Mouse (Mus musculus): Measurements from ENCODE around the gene Plin4.
"Not testable (repeated sequence)": the region's sequence is repeated elsewhere in the genome, so short reads cannot be mapped to it uniquely, and the experiment has no call there.

The Plin4 gene

GRCm38 (mm10) chr17:56126175-56126574 is 16.6 kb upstream of the Plin4 start:
- DNase-seq (ENCODE audit: low spot score in 2 of 2), result no peak

DNA sequence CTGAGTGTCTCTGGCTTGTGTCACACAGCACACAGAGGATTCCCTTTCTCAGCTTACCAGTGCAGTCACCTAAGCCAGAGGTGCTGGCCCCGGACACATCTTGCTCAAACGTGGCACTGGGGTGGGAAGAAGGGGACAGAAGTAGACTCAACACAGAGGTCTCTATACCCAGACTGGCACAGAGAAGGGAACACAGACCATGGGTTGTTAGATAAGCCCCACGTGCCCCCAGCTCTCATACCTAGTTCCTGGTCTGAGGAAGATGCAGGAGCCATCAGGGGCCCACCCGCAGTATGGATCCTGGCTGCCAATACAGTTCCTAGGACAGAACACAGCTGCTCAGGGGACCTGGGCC is 15.7 kb upstream of the Plin4 start:
- no peak for DNase-seq (ENCODE audit: low spot score in 2 of 2)

- no peak for DNase-seq (ENCODE audit: low spot score in 2 of 2)
Observed at GRCm38 (mm10) chr17:56124377-56125275, 15.0 kb upstream of the Plin4 start.

DNA sequence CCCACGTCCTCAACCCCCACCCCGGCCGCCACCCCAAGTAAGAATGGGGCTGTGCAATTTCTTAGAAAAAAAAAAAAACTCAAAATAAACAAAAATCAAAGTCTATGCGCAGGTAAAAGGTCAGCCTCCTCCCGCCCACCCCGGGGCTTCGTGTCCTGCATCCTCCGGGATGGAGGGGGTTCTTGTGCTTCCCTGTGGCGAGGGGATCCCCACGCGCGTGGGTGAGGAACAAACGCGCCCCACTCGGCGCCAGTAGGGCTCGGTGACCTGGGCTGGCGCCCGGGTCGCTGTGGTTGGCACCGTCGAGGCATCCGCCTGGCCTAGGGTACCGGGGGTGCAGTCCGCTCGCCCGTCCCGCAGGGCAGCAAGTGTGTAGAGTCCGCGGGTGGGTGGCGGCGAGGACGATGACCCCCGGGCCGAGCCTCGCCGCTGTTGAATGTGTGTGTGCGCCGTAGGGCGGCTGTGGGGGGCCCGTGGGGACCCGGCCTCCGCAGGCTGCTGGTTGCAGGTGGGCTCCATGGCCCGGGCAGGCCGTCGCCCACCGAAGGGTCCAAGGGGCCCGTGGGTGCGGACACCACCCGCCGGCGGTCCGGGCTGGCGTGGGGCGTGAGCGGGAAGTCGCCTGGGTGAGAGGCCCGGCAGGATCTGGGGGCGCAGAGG is 14.2 kb upstream of the Plin4 start:
- DNase-seq (ENCODE audit: low spot score in 2 of 2), result no peak

DNA sequence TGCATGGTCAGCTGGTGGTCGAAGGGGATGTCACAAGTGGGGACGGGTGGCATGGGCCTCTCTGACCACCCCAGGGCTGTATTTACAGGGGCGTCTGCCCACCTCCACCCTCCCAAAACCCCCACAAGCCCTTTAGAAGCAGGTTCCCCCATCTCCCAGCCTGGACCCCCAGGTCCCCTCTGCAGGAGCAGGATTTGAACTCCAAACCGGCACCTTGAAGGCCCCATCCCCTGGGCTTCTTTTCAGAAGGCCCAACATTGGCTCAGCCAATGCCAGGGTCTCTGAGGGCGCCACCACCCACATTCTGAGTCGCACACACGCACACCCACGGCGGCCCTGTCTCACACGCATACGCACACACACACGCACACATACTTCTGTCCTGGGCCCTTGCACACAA is 13.6 kb upstream of the Plin4 start:
- no peak for DNase-seq (ENCODE audit: low spot score in 2 of 2)

DNA sequence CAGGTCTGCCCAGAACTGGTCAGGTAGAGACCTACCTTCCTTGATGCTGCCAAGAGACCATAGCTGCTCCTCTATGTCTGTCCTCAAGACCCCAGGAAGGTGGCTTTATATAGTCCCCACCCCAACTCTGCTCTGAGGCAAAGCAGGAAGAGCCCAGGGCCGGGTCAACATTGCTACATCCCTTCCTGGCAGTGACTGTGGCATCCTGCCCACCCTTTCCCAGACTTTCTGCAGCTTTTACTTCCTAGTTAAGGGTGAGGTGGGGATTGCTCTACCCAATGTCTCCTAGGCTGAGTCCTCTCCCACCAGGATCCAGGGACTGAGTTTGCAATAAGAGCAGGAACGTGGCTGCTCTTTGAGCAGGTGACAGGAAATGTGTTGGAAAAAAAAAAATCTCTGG is 12.2 kb upstream of the Plin4 start, which contains the start of gene Lrg1:
Gene Lrg1 (minus strand): TSS at position 176 of the 400 bp plus-strand sequence.
- no peak for DNase-seq (ENCODE audit: low spot score in 2 of 2)

DNA sequence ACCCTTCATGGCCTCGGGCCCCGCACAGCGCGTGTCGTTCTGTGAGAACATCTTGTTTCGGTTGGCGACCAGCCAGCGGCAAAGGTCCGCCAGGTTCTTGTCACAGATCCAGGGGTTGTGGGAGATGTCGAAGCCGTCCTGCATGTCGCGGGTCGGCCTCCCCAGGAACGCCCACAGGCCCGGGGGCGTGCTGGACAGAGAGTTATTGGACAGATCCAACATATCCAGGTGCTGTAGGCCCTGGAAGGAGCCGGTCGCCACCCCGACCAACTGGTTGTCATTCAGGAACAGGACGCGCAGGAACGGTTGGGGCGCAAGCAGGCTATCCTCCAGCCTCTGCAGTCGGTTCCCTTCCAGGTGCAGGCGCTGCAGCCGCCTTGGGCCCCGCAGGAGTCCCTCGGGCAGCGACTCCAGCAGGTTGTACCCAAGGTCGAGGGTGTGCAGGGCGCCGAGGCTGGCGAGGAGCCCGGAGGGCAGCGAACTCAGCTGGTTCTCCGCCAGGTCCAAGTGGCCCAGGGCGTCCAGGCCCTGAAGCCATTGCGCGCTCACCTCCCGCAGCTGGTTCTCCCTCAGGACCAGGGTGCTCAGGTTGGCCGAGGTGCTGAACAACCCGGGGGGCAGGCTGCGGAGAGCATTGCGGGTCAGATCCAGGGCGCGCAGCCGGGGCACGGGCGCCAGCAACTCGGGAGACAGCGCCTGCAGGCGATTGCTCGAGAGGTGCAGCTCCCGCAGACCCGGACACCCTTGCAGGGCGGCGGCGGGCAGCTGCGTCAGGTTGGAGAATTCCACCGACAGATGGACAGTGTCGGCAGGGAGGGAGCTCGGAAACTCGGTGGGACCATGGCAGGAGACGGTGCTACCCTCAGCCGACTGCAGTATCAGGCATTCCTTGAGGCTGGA is 10.6 kb upstream of the Plin4 start:
- no peak for DNase-seq (ENCODE audit: low spot score in 2 of 2)

DNA sequence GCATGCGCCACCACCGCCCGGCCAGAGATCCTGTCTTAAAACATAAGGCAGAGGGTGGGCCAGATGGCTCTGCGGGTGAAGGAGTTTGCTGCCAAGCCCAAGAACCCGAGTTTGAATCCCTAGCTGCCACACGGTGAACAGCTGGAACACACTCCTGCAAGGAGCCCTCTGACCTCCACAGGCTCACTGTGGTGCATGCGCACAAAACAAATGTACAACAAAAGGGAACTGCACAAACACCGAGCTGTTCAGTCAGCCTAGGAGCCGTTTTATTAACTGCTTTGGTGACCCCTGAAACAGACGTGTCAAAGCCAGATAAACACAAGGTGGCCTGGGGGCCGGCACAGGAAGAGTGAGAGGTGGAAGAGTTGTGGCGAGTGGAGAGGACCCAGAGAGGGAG is 9.8 kb upstream of the Plin4 start:
- DNase-seq (ENCODE audit: low spot score in 2 of 2), result no peak

- DNase-seq (ENCODE audit: low spot score in 2 of 2), result no peak
Observed at GRCm38 (mm10) chr17:56117251-56117710, 7.7 kb upstream of the Plin4 start, which contains the start of gene Plin5. Plin5 (minus strand) TSS chr17:56117596.

DNA sequence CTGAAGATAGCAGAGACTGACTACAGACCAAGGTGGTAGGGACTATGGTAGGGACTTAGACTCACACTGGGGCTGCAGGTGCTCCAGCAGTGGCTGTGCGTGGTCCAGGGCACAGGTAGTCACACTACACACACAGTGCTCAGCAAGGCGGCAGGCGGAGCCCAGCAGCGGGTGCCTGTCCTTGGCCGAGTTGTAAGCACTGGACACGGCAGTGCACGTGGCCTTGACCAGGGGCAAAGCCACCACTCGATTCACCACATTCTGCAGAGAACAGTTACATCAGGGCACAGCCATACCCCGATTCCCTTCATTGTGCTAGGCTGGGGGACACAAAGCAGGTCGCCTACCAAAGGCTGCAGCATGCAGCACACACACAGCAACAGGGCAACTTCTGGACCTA is 6.6 kb upstream of the Plin4 start:
- DNase-seq (ENCODE audit: low spot score in 2 of 2), result no peak

- no peak for DNase-seq (ENCODE audit: low spot score in 2 of 2)
Observed at GRCm38 (mm10) chr17:56112743-56113142, 3.1 kb upstream of the Plin4 start.

- peak in 1 of 2 experiments; percentile 66 for DNase-seq (ENCODE audit: low spot score in 2 of 2)
Observed at GRCm38 (mm10) chr17:56111864-56112263, 2.3 kb upstream of the Plin4 start.

GRCm38 (mm10) chr17:56111021-56111420 is 1.4 kb upstream of the Plin4 start:
- no peak for DNase-seq (ENCODE audit: low spot score in 2 of 2)

DNA sequence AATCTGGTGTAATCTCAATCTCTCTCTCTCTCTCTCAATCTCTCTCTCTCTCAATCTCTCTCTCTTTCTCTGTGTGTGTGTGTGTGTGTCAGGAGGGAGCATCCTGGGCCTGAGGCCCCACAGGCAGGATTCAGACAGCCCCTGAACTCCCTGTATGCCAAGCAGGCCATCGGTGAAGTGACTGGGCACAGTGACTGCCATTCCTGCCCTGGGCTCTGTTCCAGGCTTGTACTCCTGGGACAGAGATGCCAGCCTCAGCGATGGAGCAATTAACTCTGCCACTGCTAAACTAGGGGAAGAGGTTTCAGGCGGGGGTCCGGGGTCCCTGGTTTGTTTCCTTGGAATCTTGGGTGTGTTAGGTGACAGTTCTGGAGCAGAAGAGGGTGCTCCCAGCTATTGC is 968 bp upstream of the Plin4 start:
- DNase-seq (ENCODE audit: low spot score in 2 of 2), result no peak

DNA sequence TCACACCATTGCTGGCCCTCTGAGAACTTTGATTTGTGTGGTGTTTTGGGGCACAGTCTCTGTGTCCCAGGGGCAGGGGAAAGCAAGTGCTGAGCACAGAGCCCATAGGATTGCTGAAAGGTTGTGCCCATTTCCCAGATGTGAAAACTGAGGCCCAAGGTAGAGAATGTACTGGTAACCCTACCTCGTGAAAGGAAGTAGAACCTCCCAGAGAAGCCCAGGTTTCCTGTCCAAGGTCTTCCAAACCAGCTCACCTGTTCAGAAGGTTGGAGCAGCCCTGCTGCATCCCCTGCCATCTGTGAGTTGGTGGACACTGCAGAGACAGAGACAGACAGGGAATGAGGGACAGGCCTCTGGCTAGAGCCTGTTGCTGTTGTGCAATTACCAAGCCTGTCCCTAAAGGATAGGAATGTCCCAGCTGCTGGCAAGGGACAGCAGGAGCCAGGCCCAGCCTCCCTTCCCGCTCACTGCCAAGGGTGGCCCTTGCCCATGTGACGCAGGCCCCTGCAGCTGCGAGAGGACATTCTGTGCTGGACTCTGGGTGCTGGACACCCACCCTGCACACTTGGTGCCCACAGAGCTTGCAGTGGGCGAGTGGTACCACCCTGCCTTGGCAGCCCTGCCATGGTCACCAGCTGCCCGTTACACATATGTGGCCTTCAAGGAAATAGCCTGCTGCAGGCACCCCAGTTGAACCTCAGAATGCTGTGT is 1.1 kb downstream of the Plin4 start:
- DNase-seq (ENCODE audit: low spot score in 2 of 2), result peak; percentile 55 to 75

DNA sequence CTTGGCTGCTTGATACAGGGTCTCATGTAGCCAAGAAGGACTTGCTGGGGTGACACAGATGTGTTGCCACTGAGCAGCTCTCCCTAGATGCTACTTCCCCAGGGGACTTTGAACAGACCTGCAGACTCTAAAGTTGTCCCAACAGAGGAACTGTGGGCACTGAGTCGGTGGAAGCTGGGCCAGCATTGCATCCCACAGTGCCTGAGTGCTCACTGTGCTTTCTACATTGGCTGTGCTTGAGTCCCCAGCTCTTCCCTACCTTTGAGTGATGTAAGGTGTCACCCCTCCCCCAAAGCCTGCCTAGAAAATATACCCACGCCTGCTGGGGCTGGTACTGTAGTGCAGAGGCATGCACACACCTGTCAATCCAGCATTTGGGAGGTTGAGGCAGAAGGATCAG is 1.9 kb downstream of the Plin4 start:
- no peak for DNase-seq (ENCODE audit: low spot score in 2 of 2)

GRCm38 (mm10) chr17:56106981-56107380 is 2.6 kb downstream of the Plin4 start:
- no peak for DNase-seq (ENCODE audit: low spot score in 2 of 2)

GRCm38 (mm10) chr17:56106436-56106835 is 3.2 kb downstream of the Plin4 start:
- DNase-seq (ENCODE audit: low spot score in 2 of 2), result not testable (repeated sequence)

GRCm38 (mm10) chr17:56104821-56105220 is 4.8 kb downstream of the Plin4 start:
- not testable (repeated sequence) for DNase-seq (ENCODE audit: low spot score in 2 of 2)

DNA sequence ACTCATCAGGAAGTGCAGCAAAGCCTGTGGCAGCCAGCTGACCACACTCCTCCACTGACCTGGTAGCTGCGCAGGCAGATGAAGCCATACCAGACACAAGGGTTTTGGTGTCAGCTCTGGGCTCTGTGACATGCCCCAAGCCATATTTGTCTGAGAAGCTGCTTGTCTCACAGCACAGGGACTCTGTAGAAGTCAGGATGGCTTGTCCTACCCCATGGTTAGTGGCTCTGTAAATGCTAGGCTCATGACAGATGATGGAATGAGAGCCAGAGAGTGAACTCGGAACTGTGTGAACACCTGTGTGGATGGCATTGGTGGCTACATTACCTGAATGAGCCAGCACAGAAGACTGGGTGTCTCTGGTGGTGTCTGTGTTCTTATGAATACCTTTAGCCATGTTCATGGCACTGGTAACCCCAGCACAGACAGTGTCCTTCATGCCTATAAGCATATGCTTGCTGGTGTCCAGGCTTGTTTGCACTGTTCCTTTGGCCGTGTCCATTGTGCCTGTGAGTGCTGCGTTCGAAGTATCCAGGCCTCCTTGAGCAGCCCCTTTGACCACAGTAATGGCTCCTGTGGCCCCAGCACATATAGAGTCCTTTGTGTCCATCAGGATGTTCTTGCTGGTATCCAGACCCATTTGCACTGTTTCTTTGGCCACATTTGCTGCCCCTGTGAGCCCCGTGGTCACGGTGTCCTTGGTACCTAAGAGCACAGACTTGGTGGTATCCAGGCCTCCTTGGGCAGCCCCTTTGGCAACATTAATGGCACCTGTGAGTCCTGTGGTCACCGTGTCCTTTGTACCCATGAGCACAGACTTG is 5.9 kb downstream of the Plin4 start:
- no peak for DNase-seq (ENCODE audit: low spot score in 2 of 2)
